Mouse (Mus musculus) testis, adult 2 months (tissue): ENCODE measurements around the gene Ugt1a8. TPM values are rescaled to one million over a fixed set of nuclear protein-coding genes. Genes with fewer than 3 reads are reported as not detected.

Experiments
- H3K27ac ChIP-seq: fragments of 200-500 bp; 2 replicates; pipeline ENCODE4 v1.5.1; 2012; ENCODE audit warnings: low read depth, low read length; ENCODE audit not compliant: control insufficient read depth, insufficient read depth
- H3K27me3 ChIP-seq: fragments of 200-500 bp; 2 replicates; pipeline ENCODE4 v1.6.1; 2012; ENCODE audit warnings: mild to moderate bottlenecking, low read length, moderate library complexity; ENCODE audit not compliant: control insufficient read depth, insufficient read depth
- H3K36me3 ChIP-seq: fragments of 200-500 bp; 2 replicates; pipeline ENCODE4 v1.6.1; 2012; ENCODE audit warnings: mild to moderate bottlenecking, low read length; ENCODE audit not compliant: control insufficient read depth, insufficient read depth
- H3K4me1 ChIP-seq: fragments of 200-500 bp; 2 replicates; pipeline ENCODE4 v1.6.1; 2012; ENCODE audit warnings: low read length; ENCODE audit not compliant: control insufficient read depth, insufficient read depth
- H3K4me3 ChIP-seq: fragments of 200-500 bp; 2 replicates; pipeline ENCODE4 v1.5.1; 2012; ENCODE audit warnings: low read depth, mild to moderate bottlenecking, low read length, moderate library complexity, mixed read lengths; ENCODE audit not compliant: control insufficient read depth
- CTCF ChIP-seq: fragments of 200-500 bp; IDR thresholded peaks from 2 replicates; pipeline ENCODE4 v1.5.1; 2012; ENCODE audit warnings: low read depth, mild to moderate bottlenecking, inconsistent platforms, low read length, moderate library complexity; ENCODE audit not compliant: control insufficient read depth, insufficient read depth, insufficient replicate concordance
- POLR2A ChIP-seq: fragments of 200-500 bp; IDR thresholded peaks from 2 replicates; pipeline ENCODE4 v1.6.1; 2012; ENCODE audit warnings: low read depth, mild to moderate bottlenecking, inconsistent platforms, low read length, moderate library complexity; ENCODE audit not compliant: control insufficient read depth
- polyA plus RNA-seq: library from polyadenylated mRNA; depleted of rRNA; stranded (reverse); fragments of >200 nt; gene quantifications from 2 replicates; pipeline ENCODE4 v1.2.3, GENCODE M21; 2012

Ugt1a8 gene
- polyA plus RNA-seq, 1 experiment, result not detected

GRCm38 (mm10) chr1:88212341-88213045 is 124.9 kb downstream of the Ugt1a8 start:
- Histone ChIP-seq H3K4me1 (no peaks in the 10 kb centered on the region), H3K27ac (no peak overlapping the region), H3K27me3 (no peaks in the 10 kb centered on the region), H3K4me3 (no peak overlapping the region), H3K36me3 (no peaks in the 10 kb centered on the region)
- no peak for TF ChIP-seq CTCF
- no peak for TF ChIP-seq POLR2A

DNA sequence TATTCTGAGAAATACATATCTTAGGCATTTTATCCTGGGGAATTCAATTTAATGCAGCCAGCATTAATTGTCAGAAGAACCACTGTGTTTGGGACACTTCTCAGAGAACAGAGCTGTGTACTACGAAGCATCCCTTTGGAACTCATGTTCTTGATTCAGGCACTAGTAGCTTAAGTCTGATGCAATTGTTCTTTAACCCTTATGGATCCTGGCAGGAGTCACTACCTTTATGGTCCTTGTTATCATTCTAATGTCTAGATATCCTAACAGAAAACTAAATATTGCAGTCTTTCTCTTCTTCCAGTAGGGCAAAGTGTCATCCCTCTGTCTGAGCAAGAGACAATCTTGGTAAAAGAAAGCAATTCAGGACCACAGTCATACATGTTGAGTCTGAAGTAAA is 125.4 kb downstream of the Ugt1a8 start:
- TF ChIP-seq CTCF (no peak), POLR2A (no peak)
- no peak overlapping the region for H3K4me3 ChIP-seq
- H3K4me1 ChIP-seq, result no peaks in the 10 kb centered on the region
- H3K27me3 ChIP-seq, result no peaks in the 10 kb centered on the region
- no peaks in the 10 kb centered on the region for H3K36me3 ChIP-seq
- H3K27ac ChIP-seq, result no peak overlapping the region

- H3K4me1 ChIP-seq, result no peaks in the 10 kb centered on the region
- no peak overlapping the region for H3K4me3 ChIP-seq
- H3K27me3 ChIP-seq, result no peaks in the 10 kb centered on the region
- no peak overlapping the region for H3K27ac ChIP-seq
- TF ChIP-seq POLR2A, result no peak
- TF ChIP-seq CTCF, result no peak
- H3K36me3 ChIP-seq, result no peaks in the 10 kb centered on the region
Observed at GRCm38 (mm10) chr1:88213766-88214461, 126.3 kb downstream of the Ugt1a8 start.

DNA sequence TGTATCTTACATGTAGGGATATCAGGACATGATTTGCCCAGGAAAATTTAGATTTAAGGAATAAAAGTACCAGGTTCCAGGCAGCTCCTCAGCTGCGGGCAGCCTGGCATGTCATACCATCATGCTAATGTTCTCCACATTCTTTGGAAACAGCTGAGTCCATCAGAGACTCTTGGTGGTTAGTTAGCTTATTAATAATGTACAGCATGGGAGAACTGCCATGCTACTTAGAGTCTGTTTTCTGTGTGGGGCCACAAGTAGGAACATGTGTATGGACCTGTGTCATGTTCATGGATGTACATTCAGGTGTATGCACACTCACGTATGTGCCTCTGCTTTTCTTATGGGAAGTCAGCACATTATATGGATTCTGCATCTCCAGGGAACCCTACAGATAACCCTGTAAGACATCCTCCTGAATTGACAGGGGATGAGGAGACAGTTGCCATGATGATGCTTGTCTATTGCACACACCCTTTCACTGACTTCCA is 126.9 kb downstream of the Ugt1a8 start:
- Histone ChIP-seq H3K4me1 (no peaks in the 10 kb centered on the region), H3K4me3 (no peak overlapping the region), H3K27me3 (no peaks in the 10 kb centered on the region), H3K36me3 (no peaks in the 10 kb centered on the region), H3K27ac (no peak overlapping the region)
- TF ChIP-seq POLR2A (no peak), CTCF (no peak)

- Histone ChIP-seq H3K27ac (no peak overlapping the region), H3K4me1 (no peaks in the 10 kb centered on the region), H3K27me3 (no peaks in the 10 kb centered on the region), H3K4me3 (no peak overlapping the region), H3K36me3 (no peaks in the 10 kb centered on the region)
- TF ChIP-seq CTCF, result no peak
- TF ChIP-seq POLR2A, result no peak
Observed at GRCm38 (mm10) chr1:88215466-88216380, 128.1 kb downstream of the Ugt1a8 start.

DNA sequence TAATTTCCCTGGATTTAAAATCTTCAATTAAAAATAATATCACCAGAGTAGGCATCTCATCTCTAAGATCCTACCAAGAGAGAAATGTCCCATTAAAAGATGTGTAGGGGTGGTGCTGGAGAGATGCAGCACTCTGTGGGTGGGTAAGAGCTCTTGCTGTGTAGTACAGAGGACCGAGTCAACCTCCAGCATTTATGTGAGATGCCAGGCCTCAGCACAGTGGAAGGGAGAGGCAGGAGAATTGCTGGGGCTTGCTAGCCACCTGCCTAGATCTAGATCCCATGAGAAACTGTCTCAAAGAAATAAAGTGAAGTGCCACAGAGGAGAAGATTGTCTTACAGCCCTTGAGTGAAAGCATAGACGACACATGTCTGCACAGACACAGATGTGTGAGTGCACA is 128.9 kb downstream of the Ugt1a8 start:
- Histone ChIP-seq H3K4me3 (no peak overlapping the region), H3K27ac (no peak overlapping the region), H3K36me3 (no peaks in the 10 kb centered on the region), H3K4me1 (no peaks in the 10 kb centered on the region), H3K27me3 (no peaks in the 10 kb centered on the region)
- no peak for TF ChIP-seq POLR2A
- no peak for TF ChIP-seq CTCF

DNA sequence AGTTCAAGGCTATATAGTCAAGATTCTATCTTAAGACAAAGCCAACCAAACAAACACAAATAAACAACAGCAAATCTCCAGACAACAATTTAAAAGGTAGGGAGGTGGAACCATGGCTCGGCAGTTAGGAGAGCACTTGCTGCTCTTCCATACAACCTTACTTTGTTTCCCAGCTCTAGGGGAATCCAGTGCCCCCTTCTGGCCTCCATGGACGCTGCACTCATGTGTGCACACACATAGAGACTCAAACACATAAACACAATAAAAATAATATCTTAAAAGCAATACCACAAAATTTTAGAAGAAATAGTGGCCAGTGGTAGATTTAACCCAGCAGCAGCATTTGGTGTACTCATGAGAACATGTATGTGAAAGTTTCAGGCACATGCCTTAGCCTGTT is 129.5 kb downstream of the Ugt1a8 start:
- H3K27me3 ChIP-seq, result no peaks in the 10 kb centered on the region
- no peak for TF ChIP-seq CTCF
- no peak for TF ChIP-seq POLR2A
- no peaks in the 10 kb centered on the region for H3K4me1 ChIP-seq
- H3K27ac ChIP-seq, result no peak overlapping the region
- H3K36me3 ChIP-seq, result no peaks in the 10 kb centered on the region
- H3K4me3 ChIP-seq, result no peak overlapping the region
